Mouse (Mus musculus): ENCODE results near the gene Mob3b. TPM values are rescaled to one million over a fixed set of nuclear protein-coding genes. Genes with fewer than 3 reads are reported as not detected.

The Mob3b gene
- polyA plus RNA-seq, 1 experiment, result 6.7 TPM

GRCm38 (mm10) chr4:35084060-35084459, 73.2 kb downstream of the Mob3b start:
- WGBS, result 87% methylated on average over 8 of the region's 8 CpGs
- DNase-seq (ENCODE audit: low read depth, low spot score), result no peak

DNA sequence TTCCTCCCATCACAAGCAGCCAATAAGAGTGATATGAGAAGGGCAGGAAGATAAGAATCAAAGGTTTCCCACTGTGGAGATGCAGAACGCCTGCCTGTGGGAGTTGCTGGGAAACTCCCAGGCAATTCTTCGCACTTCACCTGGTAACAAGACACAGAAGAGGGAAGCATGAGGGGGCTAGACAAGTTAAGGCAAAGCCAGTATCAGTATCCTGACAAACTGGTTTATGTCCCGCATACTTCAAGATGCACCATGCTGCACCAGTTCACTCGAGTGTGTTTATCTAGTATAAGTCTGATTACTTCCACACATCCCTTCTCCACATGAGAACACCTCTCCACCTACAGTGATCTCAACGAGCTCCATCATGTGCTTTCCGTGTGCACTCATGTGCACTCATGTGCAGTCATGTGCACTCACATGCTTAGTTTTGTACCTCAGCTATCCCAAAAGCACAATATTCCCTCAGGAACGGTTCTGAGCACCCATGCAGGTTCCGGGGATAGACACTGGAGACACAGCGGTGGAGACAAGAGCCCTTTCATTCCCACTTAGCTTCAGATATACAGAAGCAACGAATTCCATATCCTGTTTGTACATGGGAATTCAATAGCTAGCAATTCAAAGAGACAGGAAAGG, 74.7 kb downstream of the Mob3b start:
- WGBS, result 60% methylated on average over 10 of the region's 10 CpGs
- DNase-seq (ENCODE audit: low read depth, low spot score), result no peak

- 84% methylated on average over 6 of the region's 6 CpGs for WGBS
- no peak for DNase-seq (ENCODE audit: low read depth, low spot score)
Observed at GRCm38 (mm10) chr4:35080285-35080684, 77.0 kb downstream of the Mob3b start.

GRCm38 (mm10) chr4:35068739-35069138, 88.5 kb downstream of the Mob3b start:
- WGBS, result 10% methylated on average over 4 of the region's 4 CpGs
- no peak for DNase-seq (ENCODE audit: low read depth, low spot score)

- WGBS, result 87% methylated on average over 4 of the region's 4 CpGs
- no peak for DNase-seq (ENCODE audit: low read depth, low spot score)
Observed at GRCm38 (mm10) chr4:35066163-35066562, 91.1 kb downstream of the Mob3b start.

- WGBS, result 50% methylated on average over 15 of the region's 15 CpGs
- no peak for DNase-seq (ENCODE audit: low read depth, low spot score)
Observed at GRCm38 (mm10) chr4:35065075-35065838, 92.0 kb downstream of the Mob3b start.

DNA sequence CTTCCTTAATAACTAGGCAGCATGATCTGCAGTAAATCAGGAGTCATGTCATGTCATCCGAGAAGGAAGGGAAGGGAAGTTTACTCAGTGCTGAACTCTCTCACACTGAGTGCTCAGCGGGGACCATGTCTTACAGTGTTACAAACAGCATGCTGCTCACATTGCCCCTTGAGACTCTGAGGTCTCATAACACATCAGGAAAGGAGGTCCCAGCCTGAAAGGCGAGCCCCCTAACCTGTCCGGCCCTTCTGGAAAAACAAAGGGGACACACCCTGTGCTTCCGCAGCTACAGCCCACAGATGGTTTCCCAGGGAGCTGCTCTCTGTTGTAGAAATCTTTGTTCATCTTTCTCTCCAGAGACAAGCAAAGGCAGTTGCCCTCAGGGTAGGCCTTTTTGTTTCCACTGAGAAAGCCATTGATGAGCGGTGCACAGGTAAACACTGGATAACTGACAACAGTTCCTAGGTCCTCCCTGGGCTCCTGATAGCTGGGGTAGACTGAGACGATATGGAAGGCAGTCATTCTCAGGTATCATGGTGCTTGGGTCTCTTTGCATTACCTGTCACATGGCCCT, 94.1 kb downstream of the Mob3b start:
- no peak for DNase-seq (ENCODE audit: low read depth, low spot score)

DNA sequence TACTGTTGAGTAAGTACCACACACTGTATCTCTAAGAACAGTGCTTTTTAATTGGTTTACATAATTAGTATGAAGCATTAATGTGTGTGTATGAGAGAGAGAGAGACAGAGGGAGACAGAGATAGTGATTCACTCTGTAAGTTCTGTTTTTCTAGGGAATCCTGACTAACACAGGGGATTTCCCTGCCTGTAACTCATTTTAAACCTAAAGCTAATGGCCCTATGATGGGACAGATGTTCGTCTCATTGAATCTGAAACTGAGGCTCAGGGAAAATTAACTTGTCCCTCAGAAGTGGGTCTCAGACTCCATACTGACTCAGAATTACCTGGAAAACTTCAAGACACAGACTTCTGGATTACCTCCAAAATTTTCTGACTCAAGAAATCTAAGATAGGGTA, 96.3 kb downstream of the Mob3b start:
- no peak for DNase-seq (ENCODE audit: low read depth, low spot score)
- WGBS, result 73% methylated on average over 1 of the region's 1 CpGs

More for the DNA sequence above, 94.1 kb downstream of the Mob3b start:
- 77% methylated on average over 7 of the region's 7 CpGs for WGBS

- 90% methylated on average over 3 of the region's 3 CpGs for WGBS
- DNase-seq (ENCODE audit: low read depth, low spot score), result no peak
Observed at GRCm38 (mm10) chr4:35060401-35060800, 96.9 kb downstream of the Mob3b start.

DNA sequence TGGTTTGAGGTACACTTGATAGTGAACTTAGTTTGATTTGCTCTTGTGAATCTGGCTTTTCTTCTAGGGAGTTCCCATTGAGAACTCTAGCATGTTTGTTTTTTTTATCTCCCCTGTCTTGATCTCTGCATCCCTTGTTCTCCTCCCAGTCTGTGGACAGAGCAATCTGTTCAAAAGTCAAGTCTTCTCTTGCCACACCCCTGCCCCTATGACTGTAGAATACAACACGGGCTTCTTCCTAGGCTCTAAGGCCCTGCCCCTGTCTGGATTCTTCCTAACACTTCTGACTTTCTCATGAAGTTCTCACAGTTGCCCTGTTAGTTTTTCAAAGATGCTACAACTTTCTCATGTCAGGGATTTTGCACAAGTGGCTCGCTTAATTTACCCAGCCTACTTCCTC, 102.9 kb downstream of the Mob3b start:
- WGBS, result 46% methylated on average over 2 of the region's 2 CpGs
- peak; percentile 45 for DNase-seq (ENCODE audit: low read depth, low spot score)

GRCm38 (mm10) chr4:35052174-35052942, 104.9 kb downstream of the Mob3b start:
- peak; percentile 55 for DNase-seq (ENCODE audit: low read depth, low spot score)
- 27% methylated on average over 6 of the region's 6 CpGs for WGBS

DNA sequence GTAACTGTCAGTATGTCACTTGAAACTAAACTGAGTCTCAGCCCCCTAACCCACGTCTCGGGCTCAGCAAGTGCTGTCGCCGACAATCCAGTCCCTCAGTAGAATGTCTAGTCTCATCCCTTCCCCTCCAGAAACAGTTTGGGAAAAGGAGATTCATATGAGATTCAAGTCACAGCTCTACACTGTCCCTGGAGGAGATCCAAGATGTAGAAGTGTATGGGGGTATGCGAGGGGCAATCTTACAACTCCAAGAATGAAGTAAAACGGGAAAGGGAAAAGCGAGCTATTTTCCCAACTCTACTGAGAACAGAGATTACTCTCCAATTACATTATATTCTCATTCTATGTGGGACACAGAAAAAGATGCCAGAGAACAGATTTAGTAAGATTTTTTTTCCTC, 106.1 kb downstream of the Mob3b start:
- WGBS, result 86% methylated on average over 7 of the region's 7 CpGs
- no peak for DNase-seq (ENCODE audit: low read depth, low spot score)

GRCm38 (mm10) chr4:35049742-35050058, 107.6 kb downstream of the Mob3b start:
- DNase-seq (ENCODE audit: low read depth, low spot score), result no peak
- WGBS, result 85% methylated on average over 5 of the region's 5 CpGs

GRCm38 (mm10) chr4:35049036-35049741, 108.1 kb downstream of the Mob3b start:
- 66% methylated on average over 9 of the region's 9 CpGs for WGBS
- DNase-seq (ENCODE audit: low read depth, low spot score), result no peak

DNA sequence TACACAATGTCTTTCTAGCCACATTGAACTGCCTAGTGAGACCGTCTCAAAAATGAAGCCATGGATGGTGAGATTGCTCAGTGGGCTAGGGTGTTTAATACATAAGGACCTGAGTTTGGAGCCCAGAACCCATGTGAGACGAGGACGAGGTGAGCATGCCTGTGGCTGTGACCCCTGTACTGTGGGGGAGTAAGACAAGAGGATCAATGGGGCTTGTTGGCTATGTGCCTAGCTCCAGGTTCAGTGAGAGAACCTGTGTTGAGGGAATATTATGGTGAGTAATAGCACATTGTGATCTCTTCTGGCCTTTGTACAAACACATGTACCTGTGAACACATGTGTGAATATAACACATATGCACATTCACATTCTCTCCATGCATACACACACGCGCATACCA, 116.4 kb downstream of the Mob3b start:
- WGBS, result 95% methylated on average over 5 of the region's 5 CpGs

GRCm38 (mm10) chr4:35040306-35040705, 117.0 kb downstream of the Mob3b start:
- 67% methylated on average over 1 of the region's 1 CpGs for WGBS
- DNase-seq (ENCODE audit: low read depth, low spot score), result no peak

More for the DNA sequence above, 116.4 kb downstream of the Mob3b start:
- no peak for DNase-seq (ENCODE audit: low read depth, low spot score)

GRCm38 (mm10) chr4:35037824-35038223, 119.5 kb downstream of the Mob3b start:
- DNase-seq (ENCODE audit: low read depth, low spot score), result no peak
- WGBS, result 76% methylated on average over 2 of the region's 2 CpGs

GRCm38 (mm10) chr4:35034504-35035290, 122.6 kb downstream of the Mob3b start:
- 78% methylated on average over 18 of the region's 18 CpGs for WGBS
- DNase-seq (ENCODE audit: low read depth, low spot score), result no peak

DNA sequence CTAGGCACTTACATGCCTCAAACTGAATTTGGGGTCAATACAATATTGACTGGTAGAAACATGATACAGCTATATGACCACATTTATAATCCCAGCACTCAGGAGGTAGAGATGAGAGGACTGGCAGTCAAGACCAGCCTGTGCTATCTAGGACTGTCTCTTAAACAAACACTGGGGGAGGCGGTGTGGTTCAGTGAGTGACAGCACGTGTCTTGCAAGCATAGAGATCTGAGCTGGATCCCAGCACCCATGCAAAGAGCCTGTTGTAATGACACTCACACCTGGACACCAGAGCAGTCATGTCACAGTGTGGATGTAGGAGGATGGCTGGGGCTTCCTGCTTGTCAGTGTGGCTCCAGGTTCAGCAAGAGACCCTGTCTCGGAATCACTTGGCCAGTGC, 124.5 kb downstream of the Mob3b start:
- WGBS, result 70% methylated on average over 3 of the region's 3 CpGs
- no peak for DNase-seq (ENCODE audit: low read depth, low spot score)

Data from large intestine, adult 2 months (tissue).